Mouse (Mus musculus) MEL (cell line): ENCODE results near the gene Bbs9.

Experiments
- BHLHE40 ChIP-seq: IDR thresholded peaks from 2 replicates; pipeline ENCODE4 v1.6.1; 2012; ENCODE audit warnings: low read depth, mild to moderate bottlenecking, inconsistent platforms, low read length, improper control_type of control experiment, borderline replicate concordance
- CHD1 ChIP-seq: IDR thresholded peaks from 2 replicates; pipeline ENCODE4 v1.6.1; 2012; ENCODE audit warnings: low read depth, mild to moderate bottlenecking, inconsistent platforms, low read length, improper control_type of control experiment
- CHD2 ChIP-seq: IDR thresholded peaks from 2 replicates; pipeline ENCODE4 v1.6.1; 2011; ENCODE audit warnings: low read length, improper control_type of control experiment
- CTCF ChIP-seq, 3 experiments: IDR thresholded peaks in 2 of 3; conservative IDR thresholded peaks in 1 of 3; 2 replicates each; pipeline ENCODE4 v1.5.1; 2011 to 2012; ENCODE audit warnings: low read length in 3 of 3, low read depth in 2 of 3, mild to moderate bottlenecking in 2 of 3, improper control_type of control experiment in 1 of 3, inconsistent platforms in 1 of 3, mixed read lengths in 1 of 3, moderate library complexity in 1 of 3; ENCODE audit not compliant: control insufficient read depth in 1 of 3, insufficient read depth in 1 of 3, poor library complexity in 1 of 3, severe bottlenecking in 1 of 3
- ELF1 ChIP-seq: IDR thresholded peaks from 2 replicates; pipeline ENCODE4 v1.6.1; 2014; ENCODE audit warnings: low read depth, mild to moderate bottlenecking, inconsistent platforms, low read length, improper control_type of control experiment, moderate library complexity
- ETS1 ChIP-seq: IDR thresholded peaks from 2 replicates; pipeline ENCODE4 v1.6.1; 2012; ENCODE audit warnings: low read depth, mild to moderate bottlenecking, inconsistent platforms, low read length, improper control_type of control experiment, moderate library complexity
- GATA1 ChIP-seq: IDR thresholded peaks from 2 replicates; pipeline ENCODE4 v1.6.1; 2011; ENCODE audit warnings: low read depth, low read length, improper control_type of control experiment
- MYC ChIP-seq: IDR thresholded peaks from 2 replicates; pipeline ENCODE4 v1.6.1; 2011; ENCODE audit warnings: low read depth, mild to moderate bottlenecking, low read length, improper control_type of control experiment, moderate library complexity
- POLR2A ChIP-seq, 2 experiments: IDR thresholded peaks; 2 replicates each; pipeline ENCODE4 v1.6.1; 2011 to 2012; ENCODE audit warnings: low read length in 2 of 2, mild to moderate bottlenecking in 2 of 2, control low read depth in 1 of 2, improper control_type of control experiment in 1 of 2, low read depth in 1 of 2, moderate library complexity in 1 of 2; ENCODE audit not compliant: control insufficient read depth in 1 of 2, insufficient read depth in 1 of 2, poor library complexity in 1 of 2
- RAD21 ChIP-seq: IDR thresholded peaks from 2 replicates; pipeline ENCODE4 v1.6.1; 2011; ENCODE audit warnings: mild to moderate bottlenecking, low read depth, low read length, improper control_type of control experiment
- RCOR1 ChIP-seq: IDR thresholded peaks from 2 replicates; pipeline ENCODE4 v1.6.1; 2012; ENCODE audit warnings: low read depth, mild to moderate bottlenecking, inconsistent platforms, low read length, improper control_type of control experiment
- TAL1 ChIP-seq: IDR thresholded peaks from 2 replicates; pipeline ENCODE4 v1.6.1; 2012; ENCODE audit warnings: mild to moderate bottlenecking, inconsistent platforms, low read length, moderate library complexity, mixed read lengths
- TCF12 ChIP-seq: IDR thresholded peaks from 2 replicates; pipeline ENCODE4 v1.6.1; 2014; ENCODE audit warnings: low read depth, mild to moderate bottlenecking, inconsistent platforms, low read length, improper control_type of control experiment, moderate library complexity
- USF1 ChIP-seq: IDR thresholded peaks from 2 replicates; pipeline ENCODE4 v1.6.1; 2014; ENCODE audit warnings: low read depth, mild to moderate bottlenecking, inconsistent platforms, low read length, improper control_type of control experiment, moderate library complexity

DNA sequence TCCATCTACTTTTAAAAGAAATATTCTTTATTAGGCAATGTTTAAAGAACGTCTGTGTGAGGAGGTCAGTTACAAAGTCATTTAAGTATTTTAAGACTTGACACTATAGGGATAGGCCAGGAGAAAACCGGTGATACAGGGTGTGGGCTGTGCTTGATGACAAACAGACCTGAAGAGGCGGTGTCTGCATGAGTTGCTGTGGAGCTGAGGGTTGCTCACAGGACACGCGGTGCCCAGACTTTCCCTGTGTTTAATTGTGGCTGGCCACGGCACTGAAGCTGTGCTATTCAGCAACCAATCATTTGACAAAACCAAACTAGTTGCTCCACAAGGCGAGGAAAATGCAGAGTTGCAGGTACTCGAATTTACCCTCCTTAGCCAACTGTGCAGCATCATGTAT lies 286.0 kb downstream of the Bbs9 start:
- TF ChIP-seq TAL1 (no peak), CTCF (IDR thresholded peaks at IDR 0.05 in 2 of 3, conservative IDR thresholded peaks at IDR 0.05 in 1 of 3; ENCODE audit: control insufficient read depth in 1 of 3, insufficient read depth in 1 of 3, low read depth in 2 of 3, low read length in 3 of 3, poor library complexity in 1 of 3, severe bottlenecking in 1 of 3) (no peak), BHLHE40 (no peak), CHD2 (no peak), CHD1 (no peak), POLR2A (IDR thresholded peaks at IDR 0.05; ENCODE audit: control insufficient read depth in 1 of 2, insufficient read depth in 1 of 2, low read depth in 1 of 2, low read length in 2 of 2, poor library complexity in 1 of 2) (no peak), RAD21 (no peak), GATA1 (no peak), ETS1 (no peak), MYC (no peak), TCF12 (no peak), ELF1 (no peak), RCOR1 (no peak), USF1 (no peak)
